Mouse (Mus musculus) G1E-ER4 (cell line): ENCODE results near the gene Lgals9. TPM values are rescaled to one million over a fixed set of nuclear protein-coding genes. Genes with fewer than 3 reads are reported as not detected.

ENCODE experiments used
- GATA1 ChIP-seq: IDR thresholded peaks from one replicate; pipeline ENCODE4 v1.8.0; 2012; ENCODE audit warnings: low read length, inconsistent platforms
- polyA plus RNA-seq: library from polyadenylated mRNA; stranded (reverse); fragments of >175 nt; gene quantifications from 2 replicates; pipeline ENCODE4 v1.2.3, GENCODE M21; 2012

Lgals9 gene
- polyA plus RNA-seq, 1 experiment: 52.0 TPM

DNA sequence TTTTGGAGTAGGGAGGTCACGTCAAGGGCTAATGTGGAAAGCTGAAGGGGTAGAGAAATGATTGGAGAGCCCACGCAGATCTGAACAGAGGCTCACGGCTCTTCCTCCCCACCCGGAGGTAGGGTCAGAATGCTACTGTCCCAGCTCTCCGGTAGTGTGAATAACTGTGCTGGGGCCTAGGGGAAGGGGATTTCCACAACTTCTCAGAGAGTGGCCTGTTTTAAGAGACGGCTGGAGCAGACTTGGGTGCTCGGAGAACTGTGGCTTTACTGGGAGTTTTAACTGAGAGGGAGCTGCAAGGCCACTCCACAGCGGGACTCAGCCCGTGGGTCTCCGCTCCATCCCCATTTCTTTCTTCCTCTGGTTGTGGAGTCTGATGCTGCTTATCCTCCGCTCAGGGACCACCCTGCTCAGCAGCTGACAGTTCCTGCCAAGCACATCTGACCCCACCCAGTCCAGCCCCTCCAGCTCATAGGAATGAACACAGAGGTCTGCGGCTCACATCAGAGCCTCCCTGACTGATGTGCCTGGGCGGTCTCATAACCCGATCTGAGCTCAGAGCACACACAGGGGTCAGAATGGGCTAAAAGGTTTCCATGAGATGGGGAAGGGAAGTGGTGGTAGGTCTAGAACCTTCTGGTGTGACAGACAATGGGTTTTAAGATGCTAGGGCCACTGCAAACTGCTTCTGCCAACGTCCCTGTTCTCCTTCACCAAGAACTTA is 30.0 kb upstream of the Lgals9 start:
- TF ChIP-seq GATA1: no peak

GRCm38 (mm10) chr11:79013806-79014205 is 29.1 kb upstream of the Lgals9 start:
- TF ChIP-seq GATA1: no peak

- no peak for TF ChIP-seq GATA1
Measured at GRCm38 (mm10) chr11:79013056-79013455, 28.3 kb upstream of the Lgals9 start.

DNA sequence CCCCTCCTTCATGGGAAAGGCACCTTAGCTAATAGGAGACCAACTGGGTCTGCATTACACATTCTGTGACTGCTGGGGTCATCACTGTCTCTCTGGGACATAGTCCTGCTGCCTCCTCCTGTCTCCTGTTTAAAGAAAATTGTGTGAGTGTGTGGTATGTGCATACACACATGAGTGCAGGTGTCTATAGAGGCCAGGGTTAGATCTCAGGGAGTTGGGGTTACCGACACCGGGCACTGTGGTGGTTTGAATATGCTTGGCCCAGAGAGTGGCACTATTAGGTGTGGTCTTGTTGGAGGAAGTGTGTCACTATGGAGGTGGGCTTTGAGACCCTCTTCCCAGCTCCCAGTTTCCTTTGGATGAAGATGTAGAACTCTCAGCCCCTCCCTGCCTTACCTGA is 27.8 kb upstream of the Lgals9 start:
- TF ChIP-seq GATA1: no peak

DNA sequence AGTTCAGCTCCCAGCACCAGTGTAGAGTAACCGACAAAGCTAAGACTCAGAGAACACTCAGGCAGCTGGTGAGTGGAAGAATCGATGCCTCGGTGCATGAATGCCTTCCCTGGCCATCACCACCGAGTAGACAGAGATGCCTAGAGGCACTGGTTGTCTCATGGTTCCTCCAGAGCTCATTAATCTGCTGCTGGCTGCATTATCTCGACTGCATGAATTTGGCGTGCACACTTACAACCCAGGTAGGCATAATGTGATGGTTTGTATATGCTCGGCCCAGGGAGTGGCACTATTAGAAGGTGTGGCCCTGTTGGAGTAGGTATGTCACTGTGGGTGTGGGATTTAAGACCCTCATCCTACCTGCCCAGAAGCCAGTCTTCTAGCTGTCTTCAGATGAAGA is 24.1 kb upstream of the Lgals9 start:
- no peak for TF ChIP-seq GATA1

GRCm38 (mm10) chr11:79008007-79008775 is 23.4 kb upstream of the Lgals9 start:
- no peak for TF ChIP-seq GATA1

DNA sequence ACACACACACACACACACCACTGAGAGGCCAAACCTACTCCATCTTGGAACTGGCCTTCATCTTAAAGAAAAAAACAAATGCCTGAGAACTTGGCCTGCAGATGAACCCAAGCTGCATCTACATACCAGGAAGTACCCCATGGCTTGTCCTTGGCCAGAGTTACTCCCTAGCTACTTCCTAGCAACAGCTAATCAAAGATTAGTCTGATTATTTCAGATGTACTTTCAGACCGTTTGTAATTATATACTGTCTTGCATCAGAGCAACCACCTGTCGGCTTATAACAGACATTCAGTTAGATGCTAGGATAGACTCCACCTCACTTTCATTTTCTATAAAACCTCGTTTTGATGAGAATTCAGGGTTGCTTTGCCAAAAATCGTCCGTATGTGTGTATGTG is 21.7 kb upstream of the Lgals9 start:
- no peak for TF ChIP-seq GATA1

DNA sequence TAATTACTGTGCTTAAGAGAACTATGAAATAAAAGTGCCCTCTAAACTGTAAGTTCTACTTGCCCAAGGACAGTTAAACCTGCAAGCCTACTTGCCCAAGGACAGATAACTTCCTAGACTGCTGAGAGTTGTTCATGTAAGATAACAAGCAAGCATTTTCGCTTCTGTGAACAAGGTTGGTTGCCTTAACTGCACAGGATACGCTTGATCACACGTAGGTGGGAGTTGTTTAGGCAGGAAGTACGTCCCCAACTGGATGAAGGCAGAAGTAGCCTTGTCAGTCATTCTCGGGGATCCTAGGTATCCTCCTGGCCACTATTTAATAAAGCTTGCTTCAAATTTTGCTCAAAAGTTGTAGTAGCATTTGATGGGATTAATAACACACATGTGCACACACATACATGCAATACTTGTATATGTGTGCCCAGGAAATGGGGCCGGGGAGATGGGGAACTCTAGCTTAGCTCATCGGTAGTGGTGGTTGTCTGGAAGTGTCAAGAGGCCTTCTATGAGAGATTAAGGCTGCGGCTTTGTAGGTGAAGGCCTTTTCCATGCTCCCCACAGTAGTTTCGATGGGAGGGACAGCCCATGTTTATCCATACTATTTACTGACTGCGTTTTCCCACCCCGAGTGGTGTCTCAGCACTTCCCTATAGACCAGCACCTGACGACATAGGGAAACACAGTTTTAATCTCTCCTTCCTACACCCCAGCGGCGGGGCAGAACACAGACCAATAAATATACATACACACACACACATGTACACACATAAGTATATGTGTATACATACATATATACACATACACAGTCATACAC is 21.0 kb upstream of the Lgals9 start:
- TF ChIP-seq GATA1: peak; percentile 46

GRCm38 (mm10) chr11:79003769-79004638 is 19.3 kb upstream of the Lgals9 start:
- TF ChIP-seq GATA1: no peak

DNA sequence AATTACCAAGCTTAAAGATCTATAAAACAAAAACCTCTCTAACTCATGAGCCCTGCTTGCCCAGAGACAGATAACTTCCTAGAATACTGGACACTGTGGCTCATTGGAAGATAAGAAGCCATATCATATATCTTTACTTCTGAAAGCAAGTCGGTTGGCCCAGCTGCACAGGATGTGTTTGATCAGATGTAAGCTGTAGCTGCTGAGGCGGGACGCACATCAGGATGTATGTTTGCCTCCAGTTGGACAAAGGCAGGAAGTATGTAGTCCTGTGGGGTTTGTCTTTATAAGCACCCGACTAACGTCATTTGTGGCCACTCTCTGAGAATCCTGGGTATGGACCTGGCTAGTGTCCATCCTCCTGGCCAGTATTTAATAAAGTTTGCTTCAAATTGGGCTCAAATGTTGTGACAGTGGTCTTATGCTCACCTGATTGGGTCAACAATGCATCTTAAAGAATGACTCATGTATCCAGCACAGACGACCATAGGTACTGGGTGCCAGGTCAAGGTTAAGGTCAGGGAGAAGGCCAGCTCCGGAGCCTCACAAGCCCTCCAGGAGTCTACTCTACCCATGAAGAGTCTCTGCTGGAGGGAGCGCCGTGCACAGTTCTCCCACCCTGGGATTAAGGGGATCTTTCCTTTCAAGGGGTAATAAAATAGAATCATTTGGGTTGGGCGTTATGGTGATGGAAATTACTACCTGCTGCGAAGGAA is 18.5 kb upstream of the Lgals9 start:
- TF ChIP-seq GATA1: peak; percentile 73

- no peak for TF ChIP-seq GATA1
Measured at GRCm38 (mm10) chr11:79002551-79002951, 17.8 kb upstream of the Lgals9 start.

- no peak for TF ChIP-seq GATA1
Measured at GRCm38 (mm10) chr11:79001871-79002270, 17.1 kb upstream of the Lgals9 start.

DNA sequence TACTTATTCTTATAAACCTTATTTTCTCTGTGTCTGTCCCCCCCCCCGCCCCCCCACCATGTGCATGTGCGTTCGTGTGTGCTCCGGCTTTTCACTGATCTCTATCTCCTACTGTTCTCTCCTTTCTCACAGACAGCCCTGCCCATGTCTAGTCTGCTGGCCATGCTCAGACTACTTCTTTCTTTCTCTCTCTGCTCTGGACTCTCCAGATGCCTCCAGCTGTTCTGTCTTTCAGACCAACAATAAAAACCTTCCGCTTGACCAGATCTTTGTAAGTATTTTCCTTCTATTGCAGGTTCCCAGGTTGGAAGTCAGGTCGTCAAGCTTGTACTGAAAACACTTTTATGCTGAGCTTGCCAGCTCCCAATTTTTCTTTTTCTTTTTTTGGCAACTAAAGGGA is 14.4 kb upstream of the Lgals9 start:
- TF ChIP-seq GATA1: no peak

DNA sequence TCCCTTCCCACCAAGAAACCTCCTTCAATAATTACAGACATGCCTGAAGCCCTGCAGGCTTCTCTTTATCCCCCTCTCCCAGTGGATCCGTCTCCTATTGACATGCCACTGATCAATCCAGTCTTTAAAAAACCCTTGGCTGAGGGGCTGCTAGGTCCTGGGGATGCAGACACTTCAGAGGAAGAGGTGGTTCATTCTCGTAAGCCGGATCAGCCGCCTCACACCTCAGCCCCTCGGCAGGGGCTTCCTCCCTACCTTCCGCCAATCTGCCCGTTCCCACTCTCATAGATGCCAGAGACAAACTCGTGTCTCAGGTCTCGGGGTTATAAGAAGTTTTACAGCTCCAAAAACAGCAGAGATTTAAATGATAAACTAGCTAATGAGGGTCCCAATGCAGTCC is 5.3 kb upstream of the Lgals9 start:
- no peak for TF ChIP-seq GATA1
